Mouse (Mus musculus) spleen, postnatal 10 days (tissue): ENCODE measurements around the gene Rpp25l.
A peak's percentile ranks its signal among the peaks of the same experiment; 100 is the strongest.
"Not testable (repeated sequence)": the region's sequence is repeated elsewhere in the genome, so short reads cannot be mapped to it uniquely, and the experiment has no call there.

ENCODE experiments used
- DNase-seq, 2 experiments: peaks; one replicate each; pipeline ENCODE4 v3.0.0; 2021 to 2022; ENCODE audit warnings: low spot score in 2 of 2

Gene Rpp25l

GRCm38 (mm10) chr4:41737602-41738255 is 24.4 kb upstream of the Rpp25l start:
- peak; percentile 29 to 79 for DNase-seq

- no peak for DNase-seq
These were observed 17.9 kb upstream of the Rpp25l start, which contains the start of gene Arid3c for GRCm38 (mm10) chr4:41731052-41731765. Gene Arid3c (minus strand): TSS chr4:41731142.

- DNase-seq: no peak
These were observed 13.7 kb upstream of the Rpp25l start for GRCm38 (mm10) chr4:41726826-41727621.

GRCm38 (mm10) chr4:41722918-41723351 is 9.6 kb upstream of the Rpp25l start, which contains the start of gene Dctn3:
Gene Dctn3 (minus strand): TSS chr4:41723170.
- peak; percentile 71 to 87 for DNase-seq

GRCm38 (mm10) chr4:41716834-41717233 is 3.5 kb upstream of the Rpp25l start:
- DNase-seq: no peak

GRCm38 (mm10) chr4:41715596-41715995 is 2.3 kb upstream of the Rpp25l start:
- peak in 1 of 2 experiments; percentile 53 for DNase-seq

GRCm38 (mm10) chr4:41715082-41715481 is 1.7 kb upstream of the Rpp25l start:
- DNase-seq: no peak

GRCm38 (mm10) chr4:41714276-41714675 is 942 bp upstream of the Rpp25l start:
- DNase-seq: peak; percentile 43 to 71

- no peak for DNase-seq
These were observed 725 bp downstream of the Rpp25l start for GRCm38 (mm10) chr4:41712421-41713196.

GRCm38 (mm10) chr4:41711705-41712375 is 1.5 kb downstream of the Rpp25l start:
- DNase-seq: no peak

- no peak for DNase-seq
These were observed 3.1 kb downstream of the Rpp25l start for GRCm38 (mm10) chr4:41710229-41710628.

- peak in 1 of 2 experiments; percentile 20 for DNase-seq
These were observed 5.1 kb downstream of the Rpp25l start for GRCm38 (mm10) chr4:41708192-41708745.

- DNase-seq: peak in 1 of 2 experiments; percentile 70
These were observed 6.3 kb downstream of the Rpp25l start for GRCm38 (mm10) chr4:41707011-41707535.

- DNase-seq: peak in 1 of 2 experiments; percentile 20
These were observed 7.2 kb downstream of the Rpp25l start for GRCm38 (mm10) chr4:41705922-41706754.

- DNase-seq: no peak
These were observed 8.7 kb downstream of the Rpp25l start for GRCm38 (mm10) chr4:41704651-41705050.

- DNase-seq: not testable (repeated sequence)
These were observed 11.1 kb downstream of the Rpp25l start for GRCm38 (mm10) chr4:41702226-41702625.

GRCm38 (mm10) chr4:41700224-41700623 is 13.1 kb downstream of the Rpp25l start:
- DNase-seq: not testable (repeated sequence)

GRCm38 (mm10) chr4:41699783-41700182 is 13.6 kb downstream of the Rpp25l start, which contains the start of gene Il11ra1:
Gene Il11ra1 (plus strand): TSS chr4:41699989.
- not testable (repeated sequence) for DNase-seq

GRCm38 (mm10) chr4:41698421-41699016 is 14.8 kb downstream of the Rpp25l start:
- DNase-seq: not testable (repeated sequence)
